Mouse (Mus musculus): ENCODE results near the gene Hist1h2af. TPM values are rescaled to one million over a fixed set of nuclear protein-coding genes. Genes with fewer than 3 reads are reported as not detected.

Hist1h2af gene
- total RNA-seq, 1 experiment from 2014 or later: 63.3 TPM

DNA sequence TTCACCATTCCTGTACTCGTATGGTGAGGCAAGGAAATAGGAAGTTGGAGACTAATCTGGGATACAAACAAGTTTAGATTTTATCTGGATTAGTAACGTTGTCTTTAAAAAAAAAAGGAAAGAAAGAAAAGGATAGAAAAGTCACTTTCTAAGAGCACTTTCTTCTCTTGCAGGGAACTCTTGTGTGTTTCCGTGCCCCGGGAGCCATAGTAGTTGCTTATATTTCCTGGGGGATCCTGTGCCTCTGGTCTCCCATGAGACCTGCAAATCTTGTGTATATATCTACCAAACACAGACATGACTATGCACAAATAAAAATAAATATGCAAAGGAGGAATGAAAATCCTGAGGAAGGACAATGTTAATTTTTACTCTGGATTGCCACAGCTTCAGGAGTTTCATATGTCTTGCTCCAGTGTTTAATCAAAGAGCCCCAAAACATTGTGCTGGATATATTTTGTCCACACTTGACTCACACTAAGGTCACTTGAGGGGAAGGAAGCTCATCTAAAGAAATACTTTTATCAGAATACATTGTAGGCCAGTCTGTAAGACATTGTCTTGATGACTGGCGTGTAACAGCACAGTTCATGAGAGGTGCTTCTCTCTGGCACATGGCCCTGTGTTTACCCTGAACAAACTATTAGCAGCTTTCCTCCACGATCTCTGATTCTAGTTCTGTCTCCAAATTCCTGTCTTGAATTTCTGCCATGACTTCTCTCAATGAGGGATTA is 43.4 kb downstream of the Hist1h2af start:
- no peak for DNase-seq

DNA sequence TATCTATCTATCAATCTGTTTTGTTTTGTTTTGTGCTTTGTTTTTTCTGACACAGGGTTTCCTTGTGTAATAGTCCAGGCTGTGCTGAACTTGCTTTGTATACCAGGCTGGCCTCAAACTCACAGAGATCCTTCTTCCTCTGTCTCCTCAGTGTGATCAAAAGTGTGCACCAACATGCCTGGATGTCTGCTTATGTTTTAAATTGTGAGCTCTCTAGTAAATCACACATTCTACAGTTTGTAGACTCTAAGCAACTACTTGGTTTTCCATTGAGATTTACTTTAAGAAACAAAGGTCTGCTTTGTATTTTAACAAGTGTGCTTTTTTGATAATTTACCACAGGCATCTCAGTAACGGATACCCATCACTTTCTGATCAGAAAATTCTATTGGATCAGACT is 44.1 kb downstream of the Hist1h2af start:
- no peak for DNase-seq

DNA sequence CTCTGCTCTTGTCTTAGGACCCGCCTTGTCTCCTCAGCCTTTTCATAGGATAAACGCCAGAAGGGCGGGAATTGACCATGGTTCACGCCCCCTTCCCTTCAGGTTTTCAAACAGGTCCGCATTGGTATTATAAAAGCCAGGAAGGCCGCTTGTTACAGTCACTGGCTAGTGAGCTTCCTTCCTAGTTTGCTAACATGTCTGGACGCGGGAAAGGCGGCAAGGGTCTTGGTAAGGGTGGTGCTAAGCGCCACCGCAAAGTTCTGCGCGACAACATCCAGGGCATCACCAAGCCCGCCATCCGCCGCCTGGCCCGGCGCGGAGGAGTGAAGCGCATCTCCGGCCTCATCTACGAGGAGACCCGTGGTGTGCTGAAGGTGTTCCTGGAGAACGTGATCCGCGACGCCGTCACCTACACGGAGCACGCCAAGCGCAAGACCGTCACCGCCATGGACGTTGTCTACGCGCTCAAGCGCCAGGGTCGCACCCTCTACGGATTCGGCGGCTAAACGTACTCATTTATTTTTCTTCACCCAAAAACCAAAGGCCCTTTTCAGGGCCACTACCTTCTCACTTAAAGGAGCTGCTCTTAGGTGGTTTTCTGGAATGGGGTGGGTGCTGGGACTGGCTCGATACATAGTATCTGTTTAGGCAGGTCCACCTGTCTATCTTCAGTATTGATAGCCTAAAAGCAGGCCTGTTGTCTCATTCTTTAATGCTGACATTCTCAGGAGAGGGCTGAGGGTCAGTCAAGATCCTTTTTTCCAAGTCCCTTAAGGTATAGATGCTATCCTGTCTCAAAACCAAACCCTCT is 47.9 kb downstream of the Hist1h2af start, which contains the start of gene Hist1h4d:
TSS of gene Hist1h4d (plus strand) at position 191 of the 811 bp plus-strand sequence.
- peak; percentile 89 for DNase-seq

DNA sequence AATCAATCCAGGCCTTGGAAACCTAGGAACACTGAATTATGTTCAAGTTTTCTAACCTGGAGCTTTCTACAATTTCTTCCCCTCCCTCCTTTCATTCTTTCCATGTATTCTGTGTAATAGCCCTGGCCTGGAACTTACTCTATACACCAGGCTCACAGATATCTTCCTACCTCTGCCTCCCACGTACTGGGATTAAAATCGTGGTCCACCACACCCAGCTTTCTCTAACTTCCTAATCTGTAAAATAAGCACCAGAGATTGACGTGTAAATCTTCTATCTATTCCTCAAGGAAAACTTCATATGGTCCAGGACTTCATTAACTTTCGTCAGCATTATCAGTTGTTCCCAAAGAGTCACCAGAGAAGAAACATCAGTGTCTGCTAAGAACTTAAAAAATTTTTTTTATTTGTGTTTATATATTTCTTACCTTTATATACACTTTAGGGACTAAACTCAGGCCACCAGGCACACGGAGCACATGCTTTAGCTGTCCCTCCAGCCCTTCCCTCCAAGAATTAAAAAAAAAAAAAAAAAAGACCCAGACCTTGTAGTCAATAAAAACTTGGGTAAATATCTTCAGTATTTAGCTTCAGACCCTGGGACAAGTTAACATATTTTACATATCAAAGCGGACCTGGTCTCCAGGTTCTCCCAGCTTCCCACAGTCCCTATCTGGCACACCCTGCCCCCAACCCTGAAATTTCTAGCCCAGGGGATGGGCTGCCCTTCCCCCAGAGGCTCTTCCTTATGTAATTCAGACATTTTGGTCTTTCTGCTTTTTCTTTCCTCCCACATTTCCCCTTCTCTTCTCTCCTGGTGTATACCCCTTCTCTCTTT is 48.7 kb downstream of the Hist1h2af start:
- no peak for DNase-seq

DNA sequence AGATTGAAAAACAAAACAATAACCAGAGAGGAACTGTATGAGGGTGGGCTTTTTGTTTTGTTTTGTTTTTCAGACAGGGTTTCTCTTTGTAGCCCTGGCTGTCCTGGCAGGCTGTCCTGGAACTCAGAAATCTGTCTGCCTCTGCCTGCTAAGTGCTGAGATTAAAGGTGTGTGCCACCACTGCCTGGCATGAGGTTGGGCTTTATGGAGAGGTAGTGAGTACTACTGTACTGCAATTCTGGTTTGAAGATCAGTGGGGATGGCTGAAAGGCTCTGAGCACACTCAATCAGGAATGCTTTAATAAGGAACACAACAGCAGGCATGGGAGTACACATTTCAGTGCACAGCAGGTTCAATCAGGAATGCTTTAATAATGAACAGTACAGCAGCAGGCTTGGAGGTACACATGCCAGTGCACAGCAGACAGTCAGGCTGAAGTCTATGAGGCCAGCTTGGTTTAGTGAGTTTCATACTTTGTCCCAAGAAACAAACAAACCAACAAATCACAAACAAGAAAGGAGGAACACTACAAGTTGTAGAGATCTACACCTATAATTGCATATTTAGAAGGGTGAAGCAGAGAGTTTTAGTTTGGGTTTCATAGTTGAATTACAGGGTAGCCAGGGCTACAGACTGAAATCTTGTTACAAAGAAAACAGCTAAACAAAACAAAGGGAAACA is 49.8 kb downstream of the Hist1h2af start:
- no peak for DNase-seq

Small RNAs within 50 kb of the gene (microRNA-seq; reads per million reads assigned to microRNA genes)
- 0 reads per million in 2 experiments for gene Gm44297
- gene Gm44359: 0 reads per million in 2 experiments
- 0 reads per million in 2 experiments for gene Gm44394
- gene n-TStga1: 0.36 to 1.0 reads per million in 2 experiments

Other genes starting within 250 kb of the Hist1h2af start
- gene Zfp322a, start 164.7 kb upstream of the Hist1h2af start, total RNA-seq (2021): 19.7 and 30.1 TPM in 2 replicates
- 6.4 and 6.9 TPM in 2 replicates for gene Abt1, start 110.0 kb upstream of the Hist1h2af start, total RNA-seq (2021)
- gene Btn1a1, start 68.0 kb upstream of the Hist1h2af start, total RNA-seq (2021): not detected in 2 replicates
- gene Btn2a2, start 45.0 kb upstream of the Hist1h2af start, total RNA-seq (2021): not detected in 2 replicates
- 474 and 516 TPM in 2 replicates for gene Hist1h4h, start 2.9 kb upstream of the Hist1h2af start, total RNA-seq (2021)
- 24.0 and 39.4 TPM in 2 replicates for gene Hist1h3g, start 1.5 kb downstream of the Hist1h2af start, total RNA-seq (2021)
- gene Hist1h2bh, start 9.5 kb downstream of the Hist1h2af start, total RNA-seq (2021): 6.6 and 6.8 TPM in 2 replicates
- 33.9 and 36.7 TPM in 2 replicates for gene Hist1h3f, start 10.1 kb downstream of the Hist1h2af start, total RNA-seq (2021)
- 127 and 189 TPM in 2 replicates for gene Hist1h4f, start 17.7 kb downstream of the Hist1h2af start, total RNA-seq (2021)
- 9.5 TPM in 2 replicates for gene Hist1h1d, start 19.4 kb downstream of the Hist1h2af start, total RNA-seq (2021)
- gene Hist1h3e, start 28.5 kb downstream of the Hist1h2af start, total RNA-seq (2021): 66.8 and 86.4 TPM in 2 replicates
- gene Hist1h2ae, start 37.3 kb downstream of the Hist1h2af start, total RNA-seq (2021): 14.5 and 15.5 TPM in 2 replicates
- 106 and 130 TPM in 2 replicates for gene Hist1h2bg, start 37.5 kb downstream of the Hist1h2af start, total RNA-seq (2021)
- gene Hist1h2bf, start 40.3 kb downstream of the Hist1h2af start, total RNA-seq (2021): 61.2 and 62.9 TPM in 2 replicates
- gene Hist1h2ad, start 40.5 kb downstream of the Hist1h2af start, total RNA-seq (2021): 2.3 and 9.6 TPM in 2 replicates
- gene Hist1h3d, start 41.9 kb downstream of the Hist1h2af start, total RNA-seq (2021): 12.9 and 16.6 TPM in 2 replicates
- 174 and 185 TPM in 2 replicates for gene Hist1h4d, start 47.7 kb downstream of the Hist1h2af start, total RNA-seq (2021)
- gene Hist1h2be, start 87.2 kb downstream of the Hist1h2af start, total RNA-seq (2021): 18.6 and 18.8 TPM in 2 replicates
- gene Hist1h1e, start 88.7 kb downstream of the Hist1h2af start, total RNA-seq (2021): 102 and 118 TPM in 2 replicates
- 3.5 and 4.3 TPM in 2 replicates for gene Hist1h2ac, start 150.0 kb downstream of the Hist1h2af start, total RNA-seq (2021)
- gene Hist1h2bc, start 150.3 kb downstream of the Hist1h2af start, total RNA-seq (2021): 193 and 227 TPM in 2 replicates
- gene Hist1h1t, start 161.9 kb downstream of the Hist1h2af start, total RNA-seq (2021): not detected in 2 replicates
- gene Hist1h4c, start 164.5 kb downstream of the Hist1h2af start, total RNA-seq (2021): 97.6 and 116 TPM in 2 replicates
- 37.3 and 49.1 TPM in 2 replicates for gene Hfe, start 176.9 kb downstream of the Hist1h2af start, total RNA-seq (2021)
- 248 and 316 TPM in 2 replicates for gene Hist1h1c, start 204.9 kb downstream of the Hist1h2af start, total RNA-seq (2021)
- 33.0 and 40.6 TPM in 2 replicates for gene Hist1h3c, start 211.7 kb downstream of the Hist1h2af start, total RNA-seq (2021)
- gene Hist1h2bb, start 212.8 kb downstream of the Hist1h2af start, total RNA-seq (2021): 56.1 and 68.8 TPM in 2 replicates
- 76.6 and 90.4 TPM in 2 replicates for gene Hist1h2ab, start 217.2 kb downstream of the Hist1h2af start, total RNA-seq (2021)
- 94.0 and 112 TPM in 2 replicates for gene Hist1h3b, start 218.4 kb downstream of the Hist1h2af start, total RNA-seq (2021)
- gene Hist1h4b, start 223.1 kb downstream of the Hist1h2af start, total RNA-seq (2021): 127 and 163 TPM in 2 replicates
- gene Hist1h4a, start 227.3 kb downstream of the Hist1h2af start, total RNA-seq (2021): 73.8 and 80.4 TPM in 2 replicates
- 78.8 and 80.4 TPM in 2 replicates for gene Hist1h3a, start 228.5 kb downstream of the Hist1h2af start, total RNA-seq (2021)
- 76.4 and 84.2 TPM in 2 replicates for gene Hist1h1a, start 229.8 kb downstream of the Hist1h2af start, total RNA-seq (2021)
- gene Trim38, start 236.0 kb downstream of the Hist1h2af start, total RNA-seq (2021): 0.33 TPM in 1 of 2 replicates, not detected in the other

Measured in adrenal gland, postnatal 25 days (tissue).